Mouse (Mus musculus) stomach, embryonic 16.5 days (tissue): Measurements from ENCODE around the gene Rpl35a. TPM values are rescaled to one million over a fixed set of nuclear protein-coding genes. Genes with fewer than 3 reads are reported as not detected.

ENCODE experiments used
- ATAC-seq: fragments of 200-750 bp; cut with Nextera tagmentation; 2 replicates; pipeline ENCODE4 v1.8.0; 2017; ENCODE audit warnings: moderate number of reproducible peaks, moderate TSS enrichment; ENCODE audit not compliant: insufficient read depth, low FRiP score
- H3K27ac ChIP-seq: fragments of 300-500 bp; sonication (generic); 2 replicates; pipeline ENCODE4 v1.5.1; 2014; ENCODE audit warnings: low read length
- H3K27me3 ChIP-seq: fragments of 300-500 bp; sonication (generic); 2 replicates; pipeline ENCODE4 v1.6.1; 2014; ENCODE audit warnings: low read length, control low read depth, mixed read lengths; ENCODE audit not compliant: control insufficient read depth, insufficient read depth
- H3K36me3 ChIP-seq: fragments of 300-500 bp; sonication (generic); 2 replicates; pipeline ENCODE4 v1.6.1; 2014; ENCODE audit warnings: low read length; ENCODE audit not compliant: control insufficient read depth, insufficient read depth
- H3K4me1 ChIP-seq: fragments of 300-500 bp; sonication (generic); 2 replicates; pipeline ENCODE4 v1.6.1; 2014; ENCODE audit warnings: low read length, control low read depth, mixed read lengths; ENCODE audit not compliant: control insufficient read depth, insufficient read depth
- H3K4me2 ChIP-seq: fragments of 300-500 bp; sonication (generic); 2 replicates; pipeline ENCODE4 v1.6.1; 2014; ENCODE audit warnings: low read depth, low read length, mixed read lengths
- H3K4me3 ChIP-seq: fragments of 300-500 bp; sonication (generic); replicated peaks from 2 replicates; pipeline ENCODE4 v1.5.1; 2014; ENCODE audit warnings: mild to moderate bottlenecking, low read length
- H3K9ac ChIP-seq: fragments of 300-500 bp; sonication (generic); 2 replicates; pipeline ENCODE4 v1.6.1; 2014; ENCODE audit warnings: low read length
- H3K9me3 ChIP-seq: fragments of 300-500 bp; sonication (generic); replicated peaks from 2 replicates; pipeline ENCODE4 v1.6.1; 2016; ENCODE audit warnings: low read length, control low read depth; ENCODE audit not compliant: control insufficient read depth
- WGBS: fragments of 180-500 bp; shearing (Covaris S2); extraction: QIAGEN DNeasy Blood & Tissue Kit; methylation state at CpG from one replicate; pipeline ENCODE4 v1.1.7; 2014; 5-methylcytosine and 5-hydroxymethylcytosine counted together
- microRNA counts: library from miRNA; unstranded; fragments of <30 nt; microRNA quantifications from one replicate; lab custom pipeline; 2016
- microRNA-seq: library from miRNA; unstranded; fragments of <30 nt; microRNA quantifications from one replicate; pipeline ENCODE4, GENCODE M21; 2016
- polyA plus RNA-seq: library from polyadenylated mRNA; unstranded; fragments of >200 nt; fragmentation: Nextera tagmentation; extraction: Ambion mirVana; gene quantifications from 2 replicates; pipeline ENCODE4 v1.2.1, GENCODE M21; 2015

The Rpl35a gene
- polyA plus RNA-seq, 1 experiment from 2014 or later = 946 TPM

DNA sequence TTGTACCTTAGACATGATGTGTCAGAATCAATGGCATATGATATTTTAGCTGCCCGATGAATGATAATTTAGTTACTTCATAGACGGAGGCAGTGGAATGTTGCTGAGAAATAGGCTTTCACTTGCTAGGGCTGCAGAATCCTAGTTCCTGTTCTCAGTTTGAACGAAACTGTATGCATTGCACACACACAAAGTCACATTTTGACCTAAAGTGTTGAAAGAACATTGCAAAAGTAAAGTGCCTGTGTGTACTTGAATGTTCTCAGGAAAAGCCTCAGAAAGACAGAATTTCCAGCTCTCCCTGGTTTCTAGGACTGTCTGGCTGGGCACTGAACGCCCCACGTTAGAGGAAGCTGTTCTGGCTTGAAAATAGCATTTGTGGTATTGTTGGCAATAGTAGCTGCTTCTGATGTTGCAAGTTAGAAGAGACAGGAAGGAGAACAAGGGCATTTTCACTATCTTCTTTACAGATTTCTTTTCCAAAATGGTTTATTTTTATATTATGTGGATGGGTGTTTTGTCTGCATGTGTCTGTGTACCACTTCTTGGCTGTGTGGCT, 20.9 kb downstream of the Rpl35a start:
- H3K4me2 ChIP-seq = no peak overlapping the region
- 79% methylated on average over 5 of the region's 5 CpGs for WGBS
- H3K9me3 ChIP-seq = no peaks in the 10 kb centered on the region
- H3K27ac ChIP-seq = no peak overlapping the region
- H3K27me3 ChIP-seq = no peaks in the 10 kb centered on the region
- no peak for ATAC-seq
- H3K4me3 ChIP-seq = no peak overlapping the region
- no peaks in the 10 kb centered on the region for H3K36me3 ChIP-seq
- no peaks in the 10 kb centered on the region for H3K4me1 ChIP-seq
- no peak overlapping the region for H3K9ac ChIP-seq

DNA sequence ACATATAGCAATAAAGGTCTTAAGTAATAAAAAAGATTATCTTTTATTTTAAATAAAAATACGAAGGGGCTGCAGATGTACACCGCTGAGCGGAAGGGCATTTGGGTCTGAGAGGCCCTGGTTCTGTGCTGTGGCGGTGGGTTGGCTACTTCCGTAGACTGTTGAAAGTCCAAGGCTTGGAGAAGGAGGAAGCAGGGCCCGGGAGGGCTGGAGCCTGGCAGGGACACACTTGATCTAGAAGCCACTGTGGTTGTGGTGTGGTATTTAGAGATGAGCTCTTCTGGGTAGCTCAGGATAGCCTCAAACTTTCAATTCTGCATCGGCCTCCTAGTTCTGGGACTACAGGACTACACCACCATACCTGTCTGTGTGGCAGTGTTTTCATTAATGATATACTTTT, 23.8 kb downstream of the Rpl35a start:
- Histone ChIP-seq H3K27me3 (no peaks in the 10 kb centered on the region), H3K9ac (no peak overlapping the region), H3K4me2 (no peak overlapping the region), H3K36me3 (no peaks in the 10 kb centered on the region), H3K27ac (no peak overlapping the region), H3K4me1 (no peaks in the 10 kb centered on the region), H3K9me3 (no peaks in the 10 kb centered on the region), H3K4me3 (no peak overlapping the region)
- no peak for ATAC-seq
- WGBS = 86% methylated on average over 7 of the region's 7 CpGs

- ATAC-seq = no peak
- H3K9ac ChIP-seq = no peak overlapping the region; the same call in 1 of the 2 replicates
- no peak overlapping the region for H3K4me2 ChIP-seq
- no peak overlapping the region for H3K4me3 ChIP-seq
- H3K27me3 ChIP-seq = no peaks in the 10 kb centered on the region
- H3K4me1 ChIP-seq = no peaks in the 10 kb centered on the region
- H3K9me3 ChIP-seq = no peaks in the 10 kb centered on the region
- H3K36me3 ChIP-seq = no peaks in the 10 kb centered on the region
- H3K27ac ChIP-seq = no peak overlapping the region
- WGBS = 89% methylated on average over 6 of the region's 6 CpGs
These were observed 26.7 kb downstream of the Rpl35a start for GRCm38 (mm10) chr16:33082951-33083350.

DNA sequence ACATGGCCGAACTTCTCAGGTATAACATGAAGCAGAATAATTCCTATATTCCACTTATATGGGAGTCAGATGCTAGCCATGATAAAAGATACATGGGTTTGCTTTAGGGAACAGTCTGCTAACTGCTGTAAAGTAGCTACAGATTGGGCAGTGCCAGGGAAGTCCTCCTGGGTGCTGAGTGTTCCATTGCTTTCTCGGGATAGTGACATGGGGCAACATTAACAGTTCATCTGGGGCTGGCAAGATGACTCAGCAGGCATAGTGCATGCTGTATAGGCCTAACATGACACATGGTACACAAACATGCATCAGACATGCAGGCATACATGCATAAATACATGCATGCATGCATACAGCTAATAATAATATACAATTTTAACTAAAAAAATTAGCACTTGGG, 27.7 kb downstream of the Rpl35a start:
- H3K36me3 ChIP-seq = no peaks in the 10 kb centered on the region
- H3K27ac ChIP-seq = no peak overlapping the region
- no peaks in the 10 kb centered on the region for H3K4me1 ChIP-seq
- no peaks in the 10 kb centered on the region for H3K27me3 ChIP-seq
- 84% methylated on average over 2 of the region's 2 CpGs for WGBS
- ATAC-seq = no peak
- no peak overlapping the region for H3K4me2 ChIP-seq
- no peak overlapping the region for H3K9ac ChIP-seq
- no peaks in the 10 kb centered on the region for H3K9me3 ChIP-seq
- no peak overlapping the region for H3K4me3 ChIP-seq

DNA sequence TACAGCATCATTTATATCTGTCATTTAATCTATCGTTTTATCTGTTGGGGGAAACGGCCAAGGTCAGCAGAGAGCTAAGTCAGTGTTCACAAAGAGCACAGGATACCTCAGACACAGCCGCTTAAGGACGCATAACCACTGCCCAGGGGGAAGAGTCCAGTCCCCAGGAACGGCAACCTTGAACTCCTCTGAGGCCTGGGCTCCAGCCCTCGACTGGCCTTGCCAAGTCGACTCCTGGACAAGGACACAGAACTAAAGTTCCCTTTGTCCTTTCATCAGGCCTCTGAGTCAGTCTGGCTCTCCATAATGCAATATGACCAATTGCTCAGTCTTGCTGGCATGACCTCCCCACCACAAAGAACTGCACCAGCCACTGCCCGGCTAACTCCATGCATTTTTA, 29.4 kb downstream of the Rpl35a start:
- Histone ChIP-seq H3K4me3 (no peak overlapping the region), H3K9ac (no peak overlapping the region), H3K9me3 (no peaks in the 10 kb centered on the region), H3K27ac (no peak overlapping the region), H3K4me1 (no peaks in the 10 kb centered on the region), H3K4me2 (no peak overlapping the region), H3K27me3 (no peaks in the 10 kb centered on the region), H3K36me3 (no peaks in the 10 kb centered on the region)
- no peak for ATAC-seq
- WGBS = 61% methylated on average over 8 of the region's 8 CpGs

MicroRNAs within 50 kb of the gene (microRNA counts, 519-probe panel; counts per million panel counts)
- not detected for microRNA mmu-miR-1947 (lab: Ali Mortazavi, UCI)

Small RNA genes lying within 50 kb of the gene (microRNA-seq; reads per million reads assigned to microRNA genes)
- not detected for gene Gm22231
- gene Mir1947 = 4.0 reads per million, percentile 22 among the genes with 10 or more reads in this experiment

Other genes with a start within 250 kb of the Rpl35a start
- gene Smbd1, start 246.0 kb upstream of the Rpl35a start, polyA plus RNA-seq = 0.27 TPM in 1 of 2 replicates, not detected in the other
- 85.2 and 92.5 TPM in 2 replicates for gene Fyttd1, start 179.0 kb upstream of the Rpl35a start, polyA plus RNA-seq
- 24.3 and 24.7 TPM in 2 replicates for gene Rubcn, start 178.7 kb upstream of the Rpl35a start, polyA plus RNA-seq
- 14.8 and 15.5 TPM in 2 replicates for gene Lrch3, start 142.4 kb upstream of the Rpl35a start, polyA plus RNA-seq
- gene Iqcg, start 235 bp upstream of the Rpl35a start, polyA plus RNA-seq = 2.4 TPM in 2 replicates
- 2.6 and 2.8 TPM in 2 replicates for gene Lmln, start 6.1 kb downstream of the Rpl35a start, polyA plus RNA-seq
- gene Osbpl11, start 128.6 kb downstream of the Rpl35a start, polyA plus RNA-seq = 8.8 and 9.5 TPM in 2 replicates
- gene Snx4, start 195.0 kb downstream of the Rpl35a start, polyA plus RNA-seq = 83.6 and 87.3 TPM in 2 replicates